Mouse (Mus musculus) left cerebral cortex, postnatal 36 days (tissue): Measurements from ENCODE around the gene Unc5c. TPM values are rescaled to one million over a fixed set of nuclear protein-coding genes. Genes with fewer than 3 reads are reported as not detected.

ENCODE experiments used
- DNase-seq, 2 experiments: peaks; one replicate each; pipeline ENCODE4 v3.0.0; 2021 to 2022; ENCODE audit warnings: low spot score in 2 of 2, mixed read lengths in 1 of 2
- intact Hi-C: fragments of 180-260 bp; cut with DNase I; formaldehyde crosslinking; loops from one replicate; pipeline ENCODE4 v1.15.1; 2025
- total RNA-seq, 2 experiments: library from RNA; stranded (reverse); gene quantifications; 2 replicates each; pipeline ENCODE4 v1.2.3; 2021

The Unc5c gene
- total RNA-seq, 2 experiments from 2014 or later, result 27.3 to 38.5 TPM

GRCm38 (mm10) chr3:141782553-141782952 lies 317.5 kb downstream of the Unc5c start:
- intact Hi-C loops, result no loop called here
- no peak for DNase-seq

GRCm38 (mm10) chr3:141791026-141791780 lies 326.2 kb downstream of the Unc5c start:
- no peak for DNase-seq
- intact Hi-C loops, result no loop called here

GRCm38 (mm10) chr3:141792106-141792505 lies 327.1 kb downstream of the Unc5c start:
- DNase-seq, result no peak

GRCm38 (mm10) chr3:141793755-141794154 lies 328.7 kb downstream of the Unc5c start:
- intact Hi-C loops, result no loop called here
- DNase-seq, result no peak

More at GRCm38 (mm10) chr3:141792106-141792505, 327.1 kb downstream of the Unc5c start:
- intact Hi-C loops, result no loop called here

GRCm38 (mm10) chr3:141794371-141794770 lies 329.4 kb downstream of the Unc5c start:
- intact Hi-C loops, result no loop called here
- DNase-seq, result no peak

GRCm38 (mm10) chr3:141797372-141797771 lies 332.4 kb downstream of the Unc5c start:
- intact Hi-C loops, result no loop called here
- no peak for DNase-seq

GRCm38 (mm10) chr3:141797789-141798188 lies 332.8 kb downstream of the Unc5c start:
- DNase-seq, result no peak
- intact Hi-C loops, result no loop called here

- DNase-seq, result no peak
- intact Hi-C loops, result no loop called here
Observed at GRCm38 (mm10) chr3:141804133-141804532, 339.1 kb downstream of the Unc5c start.

GRCm38 (mm10) chr3:141809581-141809980 lies 344.6 kb downstream of the Unc5c start:
- intact Hi-C loops, result no loop called here

GRCm38 (mm10) chr3:141810944-141811343 lies 345.9 kb downstream of the Unc5c start:
- intact Hi-C loops, result no loop called here
- DNase-seq, result no peak

More at GRCm38 (mm10) chr3:141809581-141809980, 344.6 kb downstream of the Unc5c start:
- no peak for DNase-seq

- no peak for DNase-seq
- intact Hi-C loops, result no loop called here
Observed at GRCm38 (mm10) chr3:141811348-141811747, 346.3 kb downstream of the Unc5c start.

GRCm38 (mm10) chr3:141814776-141815175 lies 349.8 kb downstream of the Unc5c start:
- no peak for DNase-seq
- intact Hi-C loops, result no loop called here

GRCm38 (mm10) chr3:141818615-141819312 lies 353.7 kb downstream of the Unc5c start:
- no peak for DNase-seq
- intact Hi-C loops, result no loop called here

GRCm38 (mm10) chr3:141819331-141819941 lies 354.4 kb downstream of the Unc5c start:
- intact Hi-C loops, result no loop called here
- peak; percentile 24 for DNase-seq

- DNase-seq, result no peak
- intact Hi-C loops, result no loop called here
Observed at GRCm38 (mm10) chr3:141828301-141828700, 363.3 kb downstream of the Unc5c start.

GRCm38 (mm10) chr3:141831135-141831534 lies 366.1 kb downstream of the Unc5c start:
- DNase-seq, result peak; percentile 41 to 67
- intact Hi-C loops, result loop anchor here (2.0 to 10.0 kb wide), 3 partner anchors 366 to 1646 kb away; partner anchors contain the start of gene Unc5c

- intact Hi-C loops, result loop anchor here (10.0 kb wide), 2 partner anchors 1154 to 1654 kb away; no protein-coding TSS in a partner anchor
- DNase-seq, result no peak
Observed at GRCm38 (mm10) chr3:141838864-141839263, 373.8 kb downstream of the Unc5c start.

- intact Hi-C loops, result no loop called here
- no peak for DNase-seq
Observed at GRCm38 (mm10) chr3:141849206-141849605, 384.2 kb downstream of the Unc5c start.

- no peak for DNase-seq
Observed at GRCm38 (mm10) chr3:141850141-141850540, 385.1 kb downstream of the Unc5c start.

GRCm38 (mm10) chr3:141854339-141854738 lies 389.3 kb downstream of the Unc5c start:
- intact Hi-C loops, result no loop called here
- no peak for DNase-seq

More at GRCm38 (mm10) chr3:141850141-141850540, 385.1 kb downstream of the Unc5c start:
- intact Hi-C loops, result no loop called here
